Mouse (Mus musculus) liver, adult 2 months (tissue): Measurements from ENCODE around the gene Cd80. TPM values are rescaled to one million over a fixed set of nuclear protein-coding genes. Genes with fewer than 3 reads are reported as not detected.
A peak's percentile ranks its signal among the peaks of the same experiment; 100 is the strongest.

Experiments
- DNase-seq: peaks from one replicate; pipeline ENCODE4 v3.0.0-alpha.2; 2011; ENCODE audit warnings: low read depth, low spot score; ENCODE audit errors: extremely low read depth
- H3K27ac ChIP-seq: fragments of 200-500 bp; replicated peaks from 2 replicates; pipeline ENCODE4 v1.5.1; 2012; ENCODE audit warnings: low read depth, mild to moderate bottlenecking, control low read depth, inconsistent platforms, low read length; ENCODE audit not compliant: insufficient read depth
- H3K27me3 ChIP-seq: fragments of 200-500 bp; 2 replicates; pipeline ENCODE4 v1.6.1; 2012; ENCODE audit warnings: mild to moderate bottlenecking, moderate library complexity, low read length, inconsistent platforms; ENCODE audit not compliant: control insufficient read depth, insufficient read depth
- H3K36me3 ChIP-seq: fragments of 200-500 bp; 2 replicates; pipeline ENCODE4 v1.6.1; 2012; ENCODE audit warnings: low read length, inconsistent platforms; ENCODE audit not compliant: control insufficient read depth, insufficient read depth
- H3K4me1 ChIP-seq: fragments of 200-500 bp; 2 replicates; pipeline ENCODE4 v1.6.1; 2011; ENCODE audit warnings: low read length; ENCODE audit not compliant: control insufficient read depth, insufficient read depth
- H3K4me3 ChIP-seq: fragments of 200-500 bp; 2 replicates; pipeline ENCODE4 v1.5.1; 2011; ENCODE audit warnings: low read depth, mild to moderate bottlenecking, control low read depth, low read length, moderate library complexity; ENCODE audit not compliant: insufficient read depth
- H3K79me2 ChIP-seq: fragments of 200-500 bp; 2 replicates; pipeline ENCODE4 v1.6.1; 2012; ENCODE audit warnings: inconsistent platforms, mild to moderate bottlenecking, low read length, moderate library complexity; ENCODE audit not compliant: control insufficient read depth, insufficient read depth
- H3K9ac ChIP-seq: fragments of 200-500 bp; 2 replicates; pipeline ENCODE4 v1.6.1; 2012; ENCODE audit warnings: low read depth, mild to moderate bottlenecking, control low read depth, inconsistent platforms, low read length
- CTCF ChIP-seq: fragments of 200-500 bp; IDR thresholded peaks from 2 replicates; pipeline ENCODE4 v1.5.1; 2011; ENCODE audit warnings: low read depth, low read length, control low read depth
- POLR2A ChIP-seq: fragments of 200-500 bp; IDR thresholded peaks from 2 replicates; pipeline ENCODE4 v1.6.1; 2011; ENCODE audit warnings: low read length, control low read depth; ENCODE audit not compliant: insufficient read depth; ENCODE audit errors: extremely low read depth
- WGBS: fragments of 180-500 bp; shearing (Covaris S2); methylation state at CpG from one replicate; pipeline ENCODE4 v1.1.7; 2018; 5-methylcytosine and 5-hydroxymethylcytosine counted together
- polyA plus RNA-seq: library from polyadenylated mRNA; depleted of rRNA; stranded (reverse); fragments of >200 nt; gene quantifications from 2 replicates; pipeline ENCODE4 v1.2.3, GENCODE M21; 2012
- total RNA-seq: library from RNA; depleted of rRNA; stranded (reverse); fragments of >200 nt; gene quantifications from 2 replicates; pipeline ENCODE4 v1.2.3, GENCODE M21; 2014

Cd80 gene
- total and polyA plus RNA-seq, 2 experiments: 0.28 to 0.29 TPM

GRCm38 (mm10) chr16:38425374-38425773, 30.0 kb upstream of the Cd80 start:
- 84% methylated on average over 2 of the region's 2 CpGs for WGBS

GRCm38 (mm10) chr16:38425799-38426198, 29.6 kb upstream of the Cd80 start:
- no peak overlapping the region for H3K9ac ChIP-seq
- no peak for TF ChIP-seq CTCF
- no peak for TF ChIP-seq POLR2A
- no peaks in the 10 kb centered on the region; the same call in 1 of the 2 replicates for H3K79me2 ChIP-seq
- H3K27me3 ChIP-seq: no peaks in the 10 kb centered on the region
- no peak overlapping the region for H3K4me3 ChIP-seq
- peaks cover 2% of the 10 kb centered on the region; the same call in 1 of the 2 replicates for H3K36me3 ChIP-seq
- DNase-seq: no peak
- H3K27ac ChIP-seq: no peak overlapping the region
- no peaks in the 10 kb centered on the region for H3K4me1 ChIP-seq
- WGBS: 93% methylated on average over 1 of the region's 1 CpGs

More at GRCm38 (mm10) chr16:38425374-38425773, 30.0 kb upstream of the Cd80 start:
- TF ChIP-seq POLR2A: no peak
- TF ChIP-seq CTCF: no peak
- Histone ChIP-seq H3K36me3 (peaks cover 2% of the 10 kb centered on the region; the same call in 1 of the 2 replicates), H3K4me3 (no peak overlapping the region), H3K27ac (no peak overlapping the region), H3K9ac (no peak overlapping the region), H3K79me2 (no peaks in the 10 kb centered on the region; the same call in 1 of the 2 replicates), H3K27me3 (no peaks in the 10 kb centered on the region), H3K4me1 (no peaks in the 10 kb centered on the region)
- DNase-seq: no peak

GRCm38 (mm10) chr16:38431446-38432185, 23.7 kb upstream of the Cd80 start:
- no peak for TF ChIP-seq CTCF
- no peak for TF ChIP-seq POLR2A
- H3K79me2 ChIP-seq: peaks cover 3% of the 10 kb centered on the region; the same call in 1 of the 2 replicates
- H3K27me3 ChIP-seq: no peaks in the 10 kb centered on the region
- WGBS: 20% methylated on average over 13 of the region's 13 CpGs
- no peaks in the 10 kb centered on the region for H3K36me3 ChIP-seq
- peak overlapping the region; percentile 4; the same call in 1 of the 2 replicates for H3K27ac ChIP-seq
- DNase-seq: peak; percentile 41
- H3K9ac ChIP-seq: peak overlapping the region; percentile 44
- peak overlapping the region; percentile 24; the same call in 1 of the 2 replicates for H3K4me3 ChIP-seq
- peaks cover 16% of the 10 kb centered on the region for H3K4me1 ChIP-seq

GRCm38 (mm10) chr16:38432498-38433425, 22.6 kb upstream of the Cd80 start, which contains the start of gene Pla1a:
Pla1a (minus strand) TSS chr16:38433145.
- Histone ChIP-seq H3K36me3 (no peaks in the 10 kb centered on the region), H3K27ac (peak within 1 kb of the TSS; percentile 82), H3K4me1 (peaks cover 16% of the 10 kb centered on the region), H3K27me3 (no peaks in the 10 kb centered on the region), H3K4me3 (peak within 1 kb of the TSS; percentile 25), H3K79me2 (peaks cover 3% of the 10 kb centered on the region; the same call in 1 of the 2 replicates), H3K9ac (peak within 1 kb of the TSS; percentile 44)
- TF ChIP-seq CTCF: no peak
- TF ChIP-seq POLR2A: 0 out of 2 replicates have a peak, but pooled peaks have one; percentile 40
- 17% methylated on average over 11 of the region's 11 CpGs for WGBS
- peak; percentile 89 for DNase-seq

GRCm38 (mm10) chr16:38433514-38433913, 21.8 kb upstream of the Cd80 start:
- DNase-seq: no peak
- Histone ChIP-seq H3K27me3 (no peaks in the 10 kb centered on the region), H3K9ac (peak overlapping the region; percentile 13; the same call in 1 of the 2 replicates), H3K4me1 (peaks cover 16% of the 10 kb centered on the region), H3K27ac (peak overlapping the region; percentile 82), H3K36me3 (no peaks in the 10 kb centered on the region), H3K79me2 (peaks cover 3% of the 10 kb centered on the region; the same call in 1 of the 2 replicates), H3K4me3 (peak overlapping the region; percentile 18; the same call in 1 of the 2 replicates)
- 68% methylated on average over 8 of the region's 8 CpGs for WGBS
- no peak for TF ChIP-seq CTCF
- no peak for TF ChIP-seq POLR2A
